In genomic region chr7:112807401-112807751, GRCm38 (mm10) we compare ENCODE assay signal across 8 mouse cellular contexts.
A peak's percentile ranks its signal among the peaks of the same experiment; 100 is the strongest.
DNase-seq lines count a peak whose midpoint lies in the region; ATAC-seq and TF ChIP-seq lines count a peak whose summit lies in the region.

No protein-coding gene starts in this region.

- H3K27me3 ChIP-seq in E14TG2a.4 (ENCODE audit: insufficient read depth, low read length), result no peaks in the 10 kb centered on the region
- H3K27me3 ChIP-seq in heart, embryonic 13.5 days (replicated peaks), result no peaks in the 10 kb centered on the region
- H3K27me3 ChIP-seq in kidney, embryonic 16.5 days (ENCODE audit: insufficient read depth, low read length), result no peaks in the 10 kb centered on the region
- no peaks in the 10 kb centered on the region for H3K27me3 ChIP-seq in midbrain, embryonic 13.5 days

- peak overlapping the region; percentile 66 for H3K4me2 ChIP-seq in heart, embryonic 13.5 days
- peak overlapping the region; percentile 47 for H3K4me2 ChIP-seq in kidney, embryonic 16.5 days (replicated peaks; ENCODE audit: low read depth, low read length)
- peak overlapping the region; percentile 40 for H3K4me2 ChIP-seq in midbrain, embryonic 13.5 days (replicated peaks)

- H3K9me3 ChIP-seq in E14TG2a.4 (ENCODE audit: low read length), result no peaks in the 10 kb centered on the region
- no peaks in the 10 kb centered on the region for H3K9me3 ChIP-seq in heart, embryonic 13.5 days
- no peaks in the 10 kb centered on the region for H3K9me3 ChIP-seq in kidney, embryonic 16.5 days (ENCODE audit: low read length)
- H3K9me3 ChIP-seq in midbrain, embryonic 13.5 days, result no peaks in the 10 kb centered on the region

- peak overlapping the region; percentile 57 for H3K4me3 ChIP-seq in E14TG2a.4 (replicated peaks; ENCODE audit: low read length)
- no peak overlapping the region for H3K4me3 ChIP-seq in cortical plate, adult 2 months (ENCODE audit: insufficient read depth, low read length)
- peak overlapping the region; percentile 37 for H3K4me3 ChIP-seq in heart, embryonic 13.5 days
- H3K4me3 ChIP-seq in kidney, embryonic 16.5 days (ENCODE audit: low read length), result peak overlapping the region; percentile 32
- H3K4me3 ChIP-seq in midbrain, embryonic 13.5 days (replicated peaks), result peak overlapping the region; percentile 1; the same call in 1 of the 2 replicates
- H3K4me3 ChIP-seq in left cerebral cortex, adult 2 months, result no peak overlapping the region

- intact Hi-C loops in left cerebral cortex, adult 2 months (cut with DNase I), result no loop called here

- 3% methylated on average over 6 of the region's 6 CpGs for WGBS in heart, embryonic 13.5 days
- under 1% methylated on average over 6 of the region's 6 CpGs for WGBS in kidney, embryonic 16.5 days
- 2% methylated on average over 6 of the region's 6 CpGs for WGBS in midbrain, embryonic 13.5 days

- TF ChIP-seq POLR2A in cortical plate, adult 2 months (IDR thresholded peaks at IDR 0.05; ENCODE audit: extremely low read depth, insufficient read depth, low read length), result no peak

- ATAC-seq in heart, embryonic 13.5 days (ENCODE audit: extremely low read depth, insufficient number of reproducible peaks, low FRiP score, low TSS enrichment), result no peak
- peak; percentile 79 for ATAC-seq in kidney, embryonic 16.5 days (ENCODE audit: low FRiP score, low TSS enrichment)
- ATAC-seq in midbrain, embryonic 13.5 days, result peak; percentile 63; the same call in 1 of the 2 replicates
- no peak for ATAC-seq in activated CD4-positive, CD25-positive, alpha-beta regulatory T cell, adult 4 months

- DNase-seq in thymus, postnatal 36 days, result no peak
- DNase-seq in left cerebral cortex, adult 2 months (ENCODE audit: extremely low spot score in 1 of 2, low spot score in 2 of 2), result no peak

- peaks cover 83% of the 10 kb centered on the region for H3K4me1 ChIP-seq in E14TG2a.4 (replicated peaks; ENCODE audit: low read depth, low read length)
- H3K4me1 ChIP-seq in cortical plate, adult 2 months (ENCODE audit: control insufficient read depth, insufficient read depth, low read length), result no peaks in the 10 kb centered on the region; the same call in 1 of the 2 replicates
- H3K4me1 ChIP-seq in heart, embryonic 13.5 days, result peaks cover 81% of the 10 kb centered on the region
- H3K4me1 ChIP-seq in kidney, embryonic 16.5 days (ENCODE audit: insufficient read depth, low read length), result peaks cover 58% of the 10 kb centered on the region
- peaks cover 53% of the 10 kb centered on the region for H3K4me1 ChIP-seq in midbrain, embryonic 13.5 days (replicated peaks)

- peaks cover 25% of the 10 kb centered on the region; the same call in 1 of the 2 replicates for H3K36me3 ChIP-seq in E14TG2a.4 (ENCODE audit: insufficient read depth, low read length)
- H3K36me3 ChIP-seq in heart, embryonic 13.5 days, result no peaks in the 10 kb centered on the region
- no peaks in the 10 kb centered on the region for H3K36me3 ChIP-seq in kidney, embryonic 16.5 days (ENCODE audit: insufficient read depth, low read length)
- H3K36me3 ChIP-seq in midbrain, embryonic 13.5 days, result no peaks in the 10 kb centered on the region

- no peak for TF ChIP-seq CTCF in E14TG2a.4 (conservative IDR thresholded peaks at IDR 0.05; ENCODE audit: low read length)
- TF ChIP-seq CTCF in cortical plate, adult 2 months (IDR thresholded peaks at IDR 0.05; ENCODE audit: extremely low read depth, insufficient read depth, low read length), result no peak
- no peak for TF ChIP-seq CTCF in left cerebral cortex, adult 2 months (IDR thresholded peaks at IDR 0.05)

- H3K9ac ChIP-seq in heart, embryonic 13.5 days, result peak overlapping the region; percentile 45
- no peak overlapping the region for H3K9ac ChIP-seq in kidney, embryonic 16.5 days (replicated peaks; ENCODE audit: low read length)
- H3K9ac ChIP-seq in midbrain, embryonic 13.5 days (replicated peaks), result no peak overlapping the region

- H3K27ac ChIP-seq in cortical plate, adult 2 months (ENCODE audit: insufficient read depth, low read length), result peak overlapping the region; percentile 69
- peak overlapping the region; percentile 77 for H3K27ac ChIP-seq in heart, embryonic 13.5 days (replicated peaks)
- peak overlapping the region; percentile 90 for H3K27ac ChIP-seq in kidney, embryonic 16.5 days (ENCODE audit: low read length)
- H3K27ac ChIP-seq in midbrain, embryonic 13.5 days, result peak overlapping the region; percentile 69
- H3K27ac ChIP-seq in left cerebral cortex, adult 2 months, result no peak overlapping the region

Comparison
In these comparisons a context has a peak if more than half of its experiments do, and no peak if none do; other contexts are left out.
1. H3K4me3 ChIP-seq: peak in E14TG2a.4 (single experiment), heart, embryonic 13.5 days (single experiment), kidney, embryonic 16.5 days (single experiment) and midbrain, embryonic 13.5 days (single experiment); none in cortical plate, adult 2 months (single experiment) and left cerebral cortex, adult 2 months (single experiment).
2. ATAC-seq: peak in kidney, embryonic 16.5 days (single experiment) and midbrain, embryonic 13.5 days (single experiment); none in heart, embryonic 13.5 days (single experiment) and activated CD4-positive, CD25-positive, alpha-beta regulatory T cell, adult 4 months (single experiment).
3. Peak in every context shown above with its lines, with median percentiles within 50 percentile points of each other: H3K4me2 ChIP-seq.